Mouse (Mus musculus) MEL (cell line): ENCODE measurements at regions not wholly inside any gene's neighbourhood (a gene's known extent, or its start where the extent isn't known, plus 50 kb on each side); places are given as distances from the start of the nearest gene placed in this dataset.
"Not testable (repeated sequence)": the region's sequence is repeated elsewhere in the genome, so short reads cannot be mapped to it uniquely, and the experiment has no call there.

Experiments used
- DNase-seq: peaks from one replicate; pipeline ENCODE4 v3.0.0; 2011; ENCODE audit warnings: low read depth, low spot score
- H3K27ac ChIP-seq: 2 replicates; pipeline ENCODE4 v1.5.1; 2012; ENCODE audit warnings: low read depth, mild to moderate bottlenecking, control low read depth, low read length, moderate library complexity; ENCODE audit not compliant: control insufficient read depth
- H3K27me3 ChIP-seq, 2 experiments: fragments of 150-350 bp in 1 of 2; sonication (generic) in 1 of 2; 2 replicates each; pipeline ENCODE4 v1.6.1; 2012; ENCODE audit warnings: low read length in 2 of 2, mild to moderate bottlenecking in 2 of 2, improper control_type of control experiment in 1 of 2, moderate library complexity in 1 of 2; ENCODE audit not compliant: insufficient read depth in 2 of 2, control insufficient read depth in 1 of 2
- H3K36me3 ChIP-seq, 2 experiments: 2 replicates each; pipeline ENCODE4 v1.6.1; 2012 to 2014; ENCODE audit warnings: low read length in 2 of 2, improper control_type of control experiment in 1 of 2, inconsistent platforms in 1 of 2, mild to moderate bottlenecking in 1 of 2; ENCODE audit not compliant: insufficient read depth in 2 of 2, control insufficient read depth in 1 of 2
- H3K4me1 ChIP-seq, 2 experiments: fragments of 150-350 bp in 1 of 2; sonication (generic) in 1 of 2; 2 replicates each; pipeline ENCODE4 v1.6.1; 2012; ENCODE audit warnings: low read length in 2 of 2, improper control_type of control experiment in 1 of 2, mild to moderate bottlenecking in 1 of 2; ENCODE audit not compliant: insufficient read depth in 2 of 2, control insufficient read depth in 1 of 2
- H3K4me3 ChIP-seq, 2 experiments: fragments of 150-350 bp in 1 of 2; sonication (generic) in 1 of 2; 2 replicates each; pipeline ENCODE4 v1.5.1; 2012; ENCODE audit warnings: low read depth in 2 of 2, low read length in 2 of 2, mild to moderate bottlenecking in 2 of 2, moderate library complexity in 2 of 2, control low read depth in 1 of 2, improper control_type of control experiment in 1 of 2; ENCODE audit not compliant: control insufficient read depth in 1 of 2, insufficient read depth in 1 of 2
- H3K79me2 ChIP-seq: 2 replicates; pipeline ENCODE4 v1.6.1; 2012; ENCODE audit warnings: mild to moderate bottlenecking, low read length, moderate library complexity; ENCODE audit not compliant: control insufficient read depth, poor library complexity, insufficient read depth
- H3K9ac ChIP-seq: 2 replicates; pipeline ENCODE4 v1.6.1; 2012; ENCODE audit warnings: low read depth, mild to moderate bottlenecking, control low read depth, low read length, moderate library complexity; ENCODE audit not compliant: control insufficient read depth, poor library complexity, severe bottlenecking
- H3K9me3 ChIP-seq: fragments of 150-350 bp; sonication (generic); replicated peaks from 2 replicates; pipeline ENCODE4 v1.6.1; 2012; ENCODE audit warnings: mild to moderate bottlenecking, low read length, improper control_type of control experiment, moderate library complexity; ENCODE audit not compliant: insufficient read depth
- CTCF ChIP-seq, 3 experiments: IDR thresholded peaks in 2 of 3; conservative IDR thresholded peaks in 1 of 3; 2 replicates each; pipeline ENCODE4 v1.5.1; 2011 to 2012; ENCODE audit warnings: low read length in 3 of 3, low read depth in 2 of 3, mild to moderate bottlenecking in 2 of 3, improper control_type of control experiment in 1 of 3, inconsistent platforms in 1 of 3, mixed read lengths in 1 of 3, moderate library complexity in 1 of 3; ENCODE audit not compliant: control insufficient read depth in 1 of 3, insufficient read depth in 1 of 3, poor library complexity in 1 of 3, severe bottlenecking in 1 of 3
- NELFE ChIP-seq: IDR thresholded peaks from 2 replicates; pipeline ENCODE4 v1.6.1; 2011; ENCODE audit warnings: low read depth, low read length, improper control_type of control experiment
- NRF1 ChIP-seq: IDR thresholded peaks from 2 replicates; pipeline ENCODE4 v1.6.1; 2014; ENCODE audit warnings: low read depth, mild to moderate bottlenecking, inconsistent platforms, low read length, improper control_type of control experiment, moderate library complexity; ENCODE audit not compliant: poor library complexity, insufficient read depth, severe bottlenecking
- POLR2A ChIP-seq, 2 experiments: IDR thresholded peaks; 2 replicates each; pipeline ENCODE4 v1.6.1; 2011 to 2012; ENCODE audit warnings: low read length in 2 of 2, mild to moderate bottlenecking in 2 of 2, control low read depth in 1 of 2, improper control_type of control experiment in 1 of 2, low read depth in 1 of 2, moderate library complexity in 1 of 2; ENCODE audit not compliant: control insufficient read depth in 1 of 2, insufficient read depth in 1 of 2, poor library complexity in 1 of 2
- RAD21 ChIP-seq: IDR thresholded peaks from 2 replicates; pipeline ENCODE4 v1.6.1; 2011; ENCODE audit warnings: mild to moderate bottlenecking, low read depth, low read length, improper control_type of control experiment
- SMC3 ChIP-seq: IDR thresholded peaks from 2 replicates; pipeline ENCODE4 v1.6.1; 2011; ENCODE audit warnings: low read depth, low read length, improper control_type of control experiment
- TBP ChIP-seq: IDR thresholded peaks from 2 replicates; pipeline ENCODE4 v1.8.0; 2011; ENCODE audit warnings: low read depth, low read length, improper control_type of control experiment
- ZC3H11A ChIP-seq: IDR thresholded peaks from 2 replicates; pipeline ENCODE4 v1.6.1; 2012; ENCODE audit warnings: low read depth, mild to moderate bottlenecking, inconsistent platforms, low read length, improper control_type of control experiment

DNA sequence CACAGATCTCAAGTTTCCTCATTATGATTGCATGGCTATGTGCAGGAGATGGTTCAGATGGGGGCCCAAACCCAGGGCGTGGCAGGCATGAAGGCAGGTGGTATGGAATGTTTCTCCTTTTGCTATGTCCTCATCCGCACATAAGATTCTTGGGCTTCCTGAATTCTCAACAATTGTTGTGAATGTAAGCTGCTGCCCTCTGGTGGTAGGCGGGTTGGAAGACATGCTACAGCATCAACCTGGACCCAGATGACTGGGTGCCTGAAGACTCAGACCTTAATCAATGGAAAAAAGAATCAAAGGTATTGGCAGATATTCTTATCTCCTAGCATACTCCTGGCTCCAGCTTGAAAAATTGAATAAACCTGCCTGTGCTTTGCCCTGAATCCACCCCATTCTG lies 211.3 kb upstream of the Gm4985 start:
- H3K9me3 ChIP-seq, H3K79me2 ChIP-seq, H3K4me3 ChIP-seq, H3K9ac ChIP-seq, H3K4me1 ChIP-seq, H3K27me3 ChIP-seq, H3K36me3 ChIP-seq, H3K27ac ChIP-seq: not testable (repeated sequence)
- TF ChIP-seq SMC3 (peak; percentile 84), RAD21 (peak; percentile 62), ZC3H11A (peak; percentile 47; the same call in 1 of the 2 replicates), CTCF (IDR thresholded peaks at IDR 0.05 in 2 of 3, conservative IDR thresholded peaks at IDR 0.05 in 1 of 3; ENCODE audit: control insufficient read depth in 1 of 3, insufficient read depth in 1 of 3, low read depth in 2 of 3, low read length in 3 of 3, poor library complexity in 1 of 3, severe bottlenecking in 1 of 3) (peak; percentile 70 to 77 (median 75))
- DNase-seq, result peak; percentile 59

- peak overlapping the region in 1 of 2 experiments; percentile 29; a peak in 1 of 4 replicates for H3K4me3 ChIP-seq
- H3K79me2 ChIP-seq, H3K36me3 ChIP-seq, H3K9me3 ChIP-seq, H3K27ac ChIP-seq, H3K4me1 ChIP-seq, H3K27me3 ChIP-seq: not testable (repeated sequence)
- H3K9ac ChIP-seq, result 0 out of 2 replicates have a peak overlapping the region, but pooled peaks have one; percentile 29
- TF ChIP-seq ZC3H11A, result 0 out of 2 replicates have a peak, but pooled peaks have one; percentile 11
- TF ChIP-seq RAD21, result peak; percentile 36
- peak; percentile 46; the same call in 1 of the 2 replicates for TF ChIP-seq NRF1
- peak; percentile 23 to 63 (median 33); a peak in 5 of 6 replicates for TF ChIP-seq CTCF (IDR thresholded peaks at IDR 0.05 in 2 of 3, conservative IDR thresholded peaks at IDR 0.05 in 1 of 3; ENCODE audit: control insufficient read depth in 1 of 3, insufficient read depth in 1 of 3, low read depth in 2 of 3, low read length in 3 of 3, poor library complexity in 1 of 3, severe bottlenecking in 1 of 3)
- peak; percentile 36 for TF ChIP-seq SMC3
- DNase-seq, result peak; percentile 64
These were observed 202.9 kb upstream of the Gm4985 start for GRCm38 (mm10) chrX:24161654-24162053.

DNA sequence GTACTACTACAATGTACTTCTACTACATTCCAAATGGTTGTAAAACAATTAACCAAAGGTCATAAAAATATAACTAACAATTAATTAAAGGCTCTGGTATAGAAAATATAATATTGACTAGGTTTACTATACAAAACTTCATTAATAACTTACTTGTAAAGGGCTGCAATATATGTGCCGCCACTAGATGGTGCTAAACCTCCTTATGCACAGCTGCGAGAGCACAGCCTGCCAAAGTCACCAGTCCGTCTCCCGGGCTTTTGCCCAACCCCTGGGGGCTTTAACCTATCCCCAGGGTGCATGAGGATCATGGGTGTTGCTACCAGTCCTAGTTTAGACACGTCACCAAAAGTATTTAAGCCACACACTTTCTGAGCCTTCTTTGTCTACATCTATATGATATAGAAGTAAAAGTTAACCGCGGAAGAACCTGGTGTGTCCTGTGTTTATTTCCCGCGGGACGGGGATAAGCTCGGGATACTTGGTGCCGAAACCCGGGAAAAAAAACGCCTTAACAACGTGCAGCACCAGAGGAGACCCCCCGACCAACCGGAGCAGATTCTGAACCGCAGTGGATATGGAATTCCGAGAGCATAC lies 194.6 kb upstream of the Gm4985 start:
- TF ChIP-seq CTCF (IDR thresholded peaks at IDR 0.05 in 2 of 3, conservative IDR thresholded peaks at IDR 0.05 in 1 of 3; ENCODE audit: control insufficient read depth in 1 of 3, insufficient read depth in 1 of 3, low read depth in 2 of 3, low read length in 3 of 3, poor library complexity in 1 of 3, severe bottlenecking in 1 of 3) (peak; percentile 41 to 62 (median 55)), RAD21 (peak; percentile 56), SMC3 (peak; percentile 40), NELFE (peak; percentile 25; the same call in 1 of the 2 replicates), TBP (peak; percentile 84), ZC3H11A (0 out of 2 replicates have a peak, but pooled peaks have one; percentile 17), POLR2A (IDR thresholded peaks at IDR 0.05; ENCODE audit: control insufficient read depth in 1 of 2, insufficient read depth in 1 of 2, low read depth in 1 of 2, low read length in 2 of 2, poor library complexity in 1 of 2) (peak in 1 of 2 experiments; percentile 67; a peak in 2 of 4 replicates)
- peak overlapping the region; percentile 62 for H3K27ac ChIP-seq
- H3K27me3 ChIP-seq, H3K9me3 ChIP-seq, H3K79me2 ChIP-seq, H3K36me3 ChIP-seq, H3K4me1 ChIP-seq: not testable (repeated sequence)
- peak; percentile 89 for DNase-seq
- peak overlapping the region; percentile 75 for H3K9ac ChIP-seq
- peak overlapping the region; percentile 42 to 78 for H3K4me3 ChIP-seq
